Mouse (Mus musculus) embryo, embryonic 11 days (tissue): ENCODE results near the gene Bcan.

Experiments used
- DNase-seq: peaks from one replicate; pipeline ENCODE4 v3.0.0-alpha.2; 2015

Gene Bcan

GRCm38 (mm10) chr3:87943586-87943985 lies 56.4 kb downstream of the Bcan start:
- DNase-seq: no peak

DNA sequence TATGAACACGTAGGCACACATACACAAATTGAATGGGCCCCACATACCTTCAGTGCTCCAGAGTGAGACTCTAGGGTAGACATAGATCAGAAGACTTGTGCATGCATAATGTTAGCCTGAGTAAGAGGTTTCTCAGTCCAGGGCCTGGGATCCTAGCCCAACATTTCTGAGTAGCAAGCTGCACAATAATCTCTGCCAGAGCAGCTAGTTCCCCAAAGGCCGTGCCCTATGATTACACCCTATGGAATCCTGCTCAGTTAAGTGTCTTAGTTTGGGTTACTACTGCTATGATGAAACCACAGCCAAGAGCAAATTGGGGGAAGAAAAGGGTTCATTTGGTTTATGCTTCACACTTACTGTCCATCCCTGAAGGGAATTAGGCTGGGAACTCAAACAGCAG lies 57.6 kb downstream of the Bcan start:
- no peak for DNase-seq

- no peak for DNase-seq
These were observed 59.4 kb downstream of the Bcan start for GRCm38 (mm10) chr3:87940611-87941010.
